Mouse (Mus musculus): Measurements from ENCODE around the gene Bend5. TPM values are rescaled to one million over a fixed set of nuclear protein-coding genes. Genes with fewer than 3 reads are reported as not detected.

Gene Bend5
- 40.3 and 42.0 TPM in 2 replicates for polyA plus RNA-seq (2014; fragmentation: Nextera tagmentation; extraction: Ambion mirVana)

DNA sequence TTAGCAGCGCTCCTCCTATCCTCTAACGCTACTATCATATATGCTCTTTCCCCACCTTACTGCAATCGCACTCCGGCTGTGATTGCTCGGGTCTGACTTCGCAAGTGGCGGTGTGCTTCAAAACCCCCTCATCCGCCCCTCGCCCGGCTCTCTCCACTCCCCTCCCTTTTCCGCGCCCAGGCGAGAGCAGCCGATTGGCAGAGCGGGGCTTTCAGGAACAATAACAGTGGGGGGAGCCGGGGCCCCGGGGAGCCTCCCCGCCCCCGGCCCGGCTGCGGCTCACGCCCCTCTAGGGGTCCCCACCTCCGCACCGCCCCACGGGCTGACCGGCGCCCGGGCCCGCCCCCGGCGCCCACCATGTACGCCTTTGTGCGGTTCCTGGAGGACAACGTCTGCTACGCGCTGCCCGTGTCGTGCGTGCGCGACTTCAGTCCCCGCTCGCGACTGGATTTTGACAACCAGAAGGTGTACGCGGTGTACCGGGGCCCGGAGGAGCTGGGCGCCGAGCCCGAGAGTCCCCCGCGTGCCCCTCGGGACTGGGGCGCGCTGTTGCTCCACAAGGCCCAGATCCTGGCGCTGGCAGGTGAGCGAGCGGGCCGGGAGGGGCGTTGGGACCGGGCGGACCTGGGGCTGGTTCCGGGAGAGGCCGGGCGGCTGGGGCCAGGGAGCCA, at the start of gene Bend5:
Bend5 (plus strand) TSS at position 189 of the 671 bp plus-strand sequence.
- Histone ChIP-seq H3K27ac (ENCODE audit: low read length) (peak within 1 kb of the TSS; percentile 80), H3K27me3 (ENCODE audit: control insufficient read depth, insufficient read depth, low read length) (no peaks in the 10 kb centered on the region), H3K36me3 (ENCODE audit: control insufficient read depth, insufficient read depth, low read length) (peaks cover 8% of the 10 kb centered on the region), H3K4me2 (replicated peaks; ENCODE audit: low read depth, low read length) (peak within 1 kb of the TSS; percentile 78), H3K4me3 (ENCODE audit: low read depth, low read length) (peak within 1 kb of the TSS; percentile 64), H3K9ac (replicated peaks; ENCODE audit: low read depth, low read length) (peak within 1 kb of the TSS; percentile 67), H3K9me3 (ENCODE audit: control insufficient read depth, low read depth, low read length) (no peaks in the 10 kb centered on the region), H3K4me1 (ENCODE audit: control insufficient read depth, insufficient read depth, low read length) (peaks cover 18% of the 10 kb centered on the region)
- WGBS: 1% methylated on average over 66 of the region's 66 CpGs
- peak; percentile 97 for ATAC-seq (ENCODE audit: insufficient number of reproducible peaks, insufficient read depth, low FRiP score, low read depth)

DNA sequence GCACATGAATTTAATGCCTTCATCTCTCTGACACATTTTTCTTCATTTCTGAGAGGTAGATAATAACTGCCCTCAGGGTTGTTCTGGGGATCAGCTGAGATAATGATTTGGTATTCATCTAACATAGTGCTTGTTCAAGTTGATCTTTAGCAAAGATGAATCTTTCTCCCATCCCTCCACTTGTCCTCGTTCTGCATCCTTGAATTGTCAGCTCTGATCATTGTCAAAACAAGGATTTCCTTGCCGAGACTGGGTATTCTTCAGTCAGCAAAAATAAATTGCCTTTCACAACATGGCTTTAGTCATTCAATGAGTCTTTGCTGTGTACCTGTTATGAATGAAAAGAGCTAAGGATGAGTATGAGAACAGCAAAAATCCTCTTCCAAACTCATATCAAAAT, 47.0 kb upstream of the Bend5 start:
- ATAC-seq (ENCODE audit: insufficient number of reproducible peaks, insufficient read depth, low FRiP score, low read depth): no peak
- H3K27ac ChIP-seq (ENCODE audit: low read length): no peak overlapping the region
- 64% methylated on average over 2 of the region's 2 CpGs for WGBS
- no peaks in the 10 kb centered on the region for H3K36me3 ChIP-seq (ENCODE audit: control insufficient read depth, insufficient read depth, low read length)
- H3K4me2 ChIP-seq (replicated peaks; ENCODE audit: low read depth, low read length): no peak overlapping the region
- no peaks in the 10 kb centered on the region for H3K4me1 ChIP-seq (ENCODE audit: control insufficient read depth, insufficient read depth, low read length)
- no peaks in the 10 kb centered on the region for H3K27me3 ChIP-seq (ENCODE audit: control insufficient read depth, insufficient read depth, low read length)
- H3K4me3 ChIP-seq (ENCODE audit: low read depth, low read length): no peak overlapping the region
- H3K9ac ChIP-seq (replicated peaks; ENCODE audit: low read depth, low read length): no peak overlapping the region
- H3K9me3 ChIP-seq (ENCODE audit: control insufficient read depth, low read depth, low read length): no peaks in the 10 kb centered on the region

DNA sequence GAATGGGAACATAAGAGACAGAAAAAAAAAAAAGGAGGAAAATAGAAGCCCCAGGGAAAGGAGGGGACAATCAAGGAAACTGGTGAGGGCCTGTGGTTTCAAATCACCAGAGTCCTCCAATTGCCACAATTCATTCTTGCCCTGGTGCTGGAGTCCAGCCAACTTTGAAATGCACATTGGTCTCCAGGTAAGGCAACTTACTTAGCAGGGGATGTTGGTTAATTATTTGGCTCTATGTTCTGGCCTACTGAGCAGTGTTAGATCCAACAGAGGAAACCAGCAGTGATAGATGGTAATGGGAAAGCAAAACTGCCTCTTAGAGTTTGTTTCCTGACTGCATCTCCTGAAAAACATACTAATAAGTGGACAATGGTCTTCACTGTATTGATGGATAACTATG, 37.6 kb upstream of the Bend5 start:
- Histone ChIP-seq H3K27ac (ENCODE audit: low read length) (no peak overlapping the region), H3K27me3 (ENCODE audit: control insufficient read depth, insufficient read depth, low read length) (no peaks in the 10 kb centered on the region), H3K36me3 (ENCODE audit: control insufficient read depth, insufficient read depth, low read length) (no peaks in the 10 kb centered on the region), H3K4me3 (ENCODE audit: low read depth, low read length) (no peak overlapping the region), H3K9me3 (ENCODE audit: control insufficient read depth, low read depth, low read length) (no peaks in the 10 kb centered on the region), H3K4me1 (ENCODE audit: control insufficient read depth, insufficient read depth, low read length) (no peaks in the 10 kb centered on the region), H3K4me2 (replicated peaks; ENCODE audit: low read depth, low read length) (no peak overlapping the region), H3K9ac (replicated peaks; ENCODE audit: low read depth, low read length) (no peak overlapping the region)
- no peak for ATAC-seq (ENCODE audit: insufficient number of reproducible peaks, insufficient read depth, low FRiP score, low read depth)

DNA sequence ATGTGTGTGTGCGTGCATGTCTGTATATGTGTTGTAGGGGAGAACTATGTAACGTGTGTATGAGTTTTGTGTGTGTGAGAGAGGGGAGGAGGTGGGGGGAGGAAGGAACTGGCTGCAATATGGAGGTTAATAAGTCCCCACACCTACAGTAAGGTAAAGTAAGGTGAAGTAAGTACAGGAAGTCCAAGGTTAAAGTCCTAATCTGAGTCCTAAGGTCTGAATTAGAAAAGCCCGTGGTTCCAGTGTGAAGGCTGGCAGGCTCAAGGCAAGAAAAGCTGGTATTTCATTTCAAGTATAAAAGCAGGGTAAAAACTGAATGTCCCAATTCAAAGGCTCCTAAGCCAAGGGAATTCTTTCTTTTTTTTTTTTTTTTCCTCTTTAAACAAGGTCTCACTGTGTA, 36.7 kb upstream of the Bend5 start:
- H3K27me3 ChIP-seq (ENCODE audit: control insufficient read depth, insufficient read depth, low read length): no peaks in the 10 kb centered on the region
- H3K36me3 ChIP-seq (ENCODE audit: control insufficient read depth, insufficient read depth, low read length): no peaks in the 10 kb centered on the region
- H3K4me1 ChIP-seq (ENCODE audit: control insufficient read depth, insufficient read depth, low read length): no peaks in the 10 kb centered on the region
- WGBS: 94% methylated on average over 3 of the region's 3 CpGs
- no peak overlapping the region for H3K9ac ChIP-seq (replicated peaks; ENCODE audit: low read depth, low read length)
- no peak overlapping the region for H3K27ac ChIP-seq (ENCODE audit: low read length)
- no peak overlapping the region for H3K4me3 ChIP-seq (ENCODE audit: low read depth, low read length)
- H3K9me3 ChIP-seq (ENCODE audit: control insufficient read depth, low read depth, low read length): no peaks in the 10 kb centered on the region
- no peak overlapping the region for H3K4me2 ChIP-seq (replicated peaks; ENCODE audit: low read depth, low read length)
- no peak for ATAC-seq (ENCODE audit: insufficient number of reproducible peaks, insufficient read depth, low FRiP score, low read depth)

DNA sequence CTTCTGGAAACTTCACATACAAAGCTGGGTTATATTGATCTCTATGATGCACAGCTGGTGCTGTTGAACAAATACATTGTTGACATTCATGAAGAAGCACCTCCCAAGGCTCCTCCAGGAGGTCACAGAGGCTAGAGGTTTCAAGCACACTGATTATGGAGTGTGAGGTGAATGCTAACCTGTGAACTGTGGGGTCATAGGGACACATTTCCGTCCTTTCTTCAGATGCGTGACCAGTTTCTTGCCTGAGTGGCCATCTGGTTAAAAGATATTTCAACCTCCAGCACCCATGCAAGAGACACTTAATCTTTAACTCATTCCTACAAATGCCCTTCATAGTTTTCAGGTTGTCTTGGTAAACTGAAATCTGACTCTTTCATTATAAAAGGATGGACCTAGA, 31.7 kb upstream of the Bend5 start:
- no peaks in the 10 kb centered on the region for H3K36me3 ChIP-seq (ENCODE audit: control insufficient read depth, insufficient read depth, low read length)
- H3K4me1 ChIP-seq (ENCODE audit: control insufficient read depth, insufficient read depth, low read length): no peaks in the 10 kb centered on the region
- no peak overlapping the region for H3K4me2 ChIP-seq (replicated peaks; ENCODE audit: low read depth, low read length)
- no peak overlapping the region for H3K9ac ChIP-seq (replicated peaks; ENCODE audit: low read depth, low read length)
- no peak overlapping the region for H3K27ac ChIP-seq (ENCODE audit: low read length)
- H3K27me3 ChIP-seq (ENCODE audit: control insufficient read depth, insufficient read depth, low read length): no peaks in the 10 kb centered on the region
- H3K9me3 ChIP-seq (ENCODE audit: control insufficient read depth, low read depth, low read length): no peaks in the 10 kb centered on the region
- WGBS: 81% methylated on average over 2 of the region's 2 CpGs
- no peak for ATAC-seq (ENCODE audit: insufficient number of reproducible peaks, insufficient read depth, low FRiP score, low read depth)
- no peak overlapping the region for H3K4me3 ChIP-seq (ENCODE audit: low read depth, low read length)

DNA sequence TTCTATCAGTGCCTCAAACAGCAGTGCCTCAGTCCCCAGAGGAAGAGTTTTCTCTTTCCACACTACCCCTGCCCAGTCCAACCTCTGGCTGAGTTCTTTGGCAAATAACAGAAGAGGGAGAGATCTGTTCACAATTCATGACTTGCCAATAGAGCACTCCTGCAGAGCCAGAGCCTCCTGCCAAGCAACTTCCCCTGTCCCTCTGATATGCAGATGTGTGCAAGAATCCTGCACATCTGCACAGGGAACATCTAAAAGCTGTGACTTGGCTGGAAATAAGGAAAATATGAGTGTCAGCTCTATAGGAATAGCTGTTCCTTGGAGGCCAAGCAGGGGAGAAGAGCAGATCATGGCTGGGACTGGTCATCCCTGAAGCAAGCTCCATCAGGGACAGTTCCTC, 24.1 kb upstream of the Bend5 start:
- H3K9me3 ChIP-seq (ENCODE audit: control insufficient read depth, low read depth, low read length): no peaks in the 10 kb centered on the region
- no peaks in the 10 kb centered on the region for H3K36me3 ChIP-seq (ENCODE audit: control insufficient read depth, insufficient read depth, low read length)
- no peaks in the 10 kb centered on the region for H3K27me3 ChIP-seq (ENCODE audit: control insufficient read depth, insufficient read depth, low read length)
- no peak for ATAC-seq (ENCODE audit: insufficient number of reproducible peaks, insufficient read depth, low FRiP score, low read depth)
- H3K4me3 ChIP-seq (ENCODE audit: low read depth, low read length): no peak overlapping the region
- H3K27ac ChIP-seq (ENCODE audit: low read length): no peak overlapping the region
- no peaks in the 10 kb centered on the region for H3K4me1 ChIP-seq (ENCODE audit: control insufficient read depth, insufficient read depth, low read length)
- H3K4me2 ChIP-seq (replicated peaks; ENCODE audit: low read depth, low read length): no peak overlapping the region
- no peak overlapping the region for H3K9ac ChIP-seq (replicated peaks; ENCODE audit: low read depth, low read length)

DNA sequence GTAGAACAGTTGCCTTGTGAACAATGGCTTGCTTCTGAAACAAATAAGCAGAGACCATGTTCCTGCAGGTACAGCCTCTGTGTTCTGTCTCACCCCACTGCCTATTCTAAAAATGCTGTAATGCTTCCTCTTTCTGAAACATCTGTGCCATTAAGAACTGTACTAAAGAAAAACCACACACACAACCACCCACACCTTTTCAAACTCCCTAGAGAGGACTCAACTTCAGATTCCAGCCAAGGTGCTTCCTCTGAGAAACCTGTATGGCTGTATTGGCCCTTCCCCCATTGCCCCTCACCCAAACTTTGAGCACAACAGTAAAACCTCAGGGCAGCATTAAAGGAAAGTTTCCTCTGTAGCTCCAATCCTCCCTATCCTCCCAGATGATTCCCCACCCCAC, 15.0 kb upstream of the Bend5 start:
- Histone ChIP-seq H3K4me3 (ENCODE audit: low read depth, low read length) (no peak overlapping the region), H3K4me2 (replicated peaks; ENCODE audit: low read depth, low read length) (no peak overlapping the region), H3K9me3 (ENCODE audit: control insufficient read depth, low read depth, low read length) (no peaks in the 10 kb centered on the region), H3K36me3 (ENCODE audit: control insufficient read depth, insufficient read depth, low read length) (no peaks in the 10 kb centered on the region), H3K27ac (ENCODE audit: low read length) (no peak overlapping the region), H3K4me1 (ENCODE audit: control insufficient read depth, insufficient read depth, low read length) (no peaks in the 10 kb centered on the region), H3K27me3 (ENCODE audit: control insufficient read depth, insufficient read depth, low read length) (no peaks in the 10 kb centered on the region), H3K9ac (replicated peaks; ENCODE audit: low read depth, low read length) (no peak overlapping the region)
- no peak for ATAC-seq (ENCODE audit: insufficient number of reproducible peaks, insufficient read depth, low FRiP score, low read depth)

DNA sequence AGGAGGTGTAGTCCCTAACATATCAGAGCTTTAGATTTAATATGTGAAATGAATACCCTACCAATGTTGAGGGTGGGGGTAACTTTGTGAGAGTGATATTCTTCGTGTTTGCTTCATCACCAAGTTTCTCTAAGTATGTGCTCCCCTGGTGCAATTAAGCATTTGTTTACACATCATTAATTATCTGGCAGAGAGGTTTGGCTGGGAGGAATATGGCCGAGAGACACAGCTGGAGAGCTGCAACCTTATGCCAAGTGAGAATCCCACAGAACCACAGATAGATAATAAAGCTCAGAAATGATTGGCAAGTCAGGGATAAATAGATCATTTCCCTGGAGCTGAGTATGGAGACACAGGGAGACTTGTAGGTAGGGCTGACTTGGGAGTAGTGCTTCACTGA, 14.1 kb upstream of the Bend5 start:
- Histone ChIP-seq H3K9me3 (ENCODE audit: control insufficient read depth, low read depth, low read length) (no peaks in the 10 kb centered on the region), H3K4me3 (ENCODE audit: low read depth, low read length) (no peak overlapping the region), H3K9ac (replicated peaks; ENCODE audit: low read depth, low read length) (no peak overlapping the region), H3K4me2 (replicated peaks; ENCODE audit: low read depth, low read length) (no peak overlapping the region), H3K27me3 (ENCODE audit: control insufficient read depth, insufficient read depth, low read length) (no peaks in the 10 kb centered on the region), H3K36me3 (ENCODE audit: control insufficient read depth, insufficient read depth, low read length) (no peaks in the 10 kb centered on the region), H3K27ac (ENCODE audit: low read length) (no peak overlapping the region), H3K4me1 (ENCODE audit: control insufficient read depth, insufficient read depth, low read length) (no peaks in the 10 kb centered on the region)
- WGBS: 29% methylated on average over 2 of the region's 2 CpGs
- no peak for ATAC-seq (ENCODE audit: insufficient number of reproducible peaks, insufficient read depth, low FRiP score, low read depth)

DNA sequence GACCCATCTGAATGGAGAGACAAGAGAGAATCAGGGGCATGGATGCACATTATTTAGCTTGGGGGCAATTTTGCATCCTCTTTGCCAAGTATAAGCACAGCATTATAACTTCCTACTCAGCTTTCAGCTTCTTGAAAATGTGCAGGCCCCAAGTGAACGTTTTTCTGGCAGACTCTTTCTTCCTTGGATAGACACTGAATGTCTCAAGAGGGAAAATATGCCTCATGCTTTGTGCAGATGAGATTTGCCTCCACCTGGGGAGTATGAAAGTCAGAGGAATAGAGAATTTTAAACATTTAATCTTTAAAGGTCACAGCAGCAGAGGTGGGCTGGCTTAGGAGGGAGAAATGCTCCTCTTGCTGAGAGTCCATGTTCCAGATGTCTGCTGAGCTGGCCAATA, 11.6 kb upstream of the Bend5 start:
- Histone ChIP-seq H3K4me3 (ENCODE audit: low read depth, low read length) (no peak overlapping the region), H3K9ac (replicated peaks; ENCODE audit: low read depth, low read length) (no peak overlapping the region), H3K27ac (ENCODE audit: low read length) (no peak overlapping the region), H3K36me3 (ENCODE audit: control insufficient read depth, insufficient read depth, low read length) (no peaks in the 10 kb centered on the region), H3K27me3 (ENCODE audit: control insufficient read depth, insufficient read depth, low read length) (no peaks in the 10 kb centered on the region), H3K9me3 (ENCODE audit: control insufficient read depth, low read depth, low read length) (no peaks in the 10 kb centered on the region), H3K4me2 (replicated peaks; ENCODE audit: low read depth, low read length) (no peak overlapping the region), H3K4me1 (ENCODE audit: control insufficient read depth, insufficient read depth, low read length) (no peaks in the 10 kb centered on the region)
- 32% methylated on average over 1 of the region's 1 CpGs for WGBS
- ATAC-seq (ENCODE audit: insufficient number of reproducible peaks, insufficient read depth, low FRiP score, low read depth): no peak

Data from stomach, embryonic 14.5 days (tissue).